Mouse (Mus musculus): Measurements from ENCODE around the gene Gtdc1. TPM values are rescaled to one million over a fixed set of nuclear protein-coding genes. Genes with fewer than 3 reads are reported as not detected.

Gtdc1 gene
- polyA plus RNA-seq, 1 experiment from 2014 or later: 10.2 TPM

DNA sequence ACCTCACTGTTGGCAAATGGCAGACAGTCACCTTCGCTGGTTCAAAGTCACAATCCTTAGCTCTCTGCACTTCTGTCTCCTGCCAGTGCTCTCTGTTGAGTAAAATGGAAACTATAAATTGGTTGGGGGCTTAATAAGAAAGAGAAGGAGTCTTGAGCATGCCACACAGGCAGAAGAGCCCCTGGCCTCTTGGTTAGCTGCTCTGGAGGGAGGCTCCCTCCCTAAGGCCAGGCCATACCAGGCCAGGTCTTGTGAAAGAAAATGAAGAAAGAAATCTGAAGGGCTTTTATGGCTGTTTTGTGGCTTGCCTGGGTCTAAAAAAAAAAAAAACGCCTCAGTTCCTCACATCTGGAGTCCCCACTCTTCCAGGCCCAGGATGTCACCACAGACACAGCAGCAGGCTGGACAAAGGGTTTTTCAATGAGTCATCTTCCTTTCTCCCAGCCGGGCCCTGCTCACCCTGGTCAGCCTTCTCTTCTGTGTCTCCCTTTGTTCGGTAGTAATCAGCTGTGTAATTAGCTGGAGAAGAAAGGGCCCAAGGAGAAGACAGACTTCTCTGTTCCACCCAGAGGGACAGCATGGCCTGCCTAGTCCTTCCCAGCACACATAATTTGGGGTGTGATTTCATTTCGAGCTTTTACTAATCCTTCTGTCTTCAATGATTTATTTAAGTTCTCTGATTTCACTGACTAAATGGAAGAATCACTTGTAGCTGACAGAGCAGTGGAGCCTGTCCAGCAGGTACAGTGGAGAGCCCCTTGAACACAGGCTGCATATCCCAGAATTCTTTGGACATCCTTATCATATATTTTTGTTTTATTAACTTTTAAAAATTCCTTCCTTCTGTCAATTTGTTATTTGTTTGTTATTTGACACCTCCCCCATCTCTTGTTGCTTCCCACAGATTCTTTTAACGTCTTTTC, 401.1 kb downstream of the Gtdc1 start:
- Histone ChIP-seq H3K9ac (no peak overlapping the region), H3K27me3 (replicated peaks) (no peaks in the 10 kb centered on the region), H3K9me3 (no peaks in the 10 kb centered on the region), H3K4me1 (replicated peaks) (no peaks in the 10 kb centered on the region), H3K4me3 (replicated peaks) (no peak overlapping the region), H3K27ac (no peak overlapping the region), H3K4me2 (replicated peaks) (no peak overlapping the region), H3K36me3 (no peaks in the 10 kb centered on the region)
- peak; percentile 58; the same call in 1 of the 2 replicates for ATAC-seq
- 28% methylated on average over 6 of the region's 6 CpGs for WGBS

DNA sequence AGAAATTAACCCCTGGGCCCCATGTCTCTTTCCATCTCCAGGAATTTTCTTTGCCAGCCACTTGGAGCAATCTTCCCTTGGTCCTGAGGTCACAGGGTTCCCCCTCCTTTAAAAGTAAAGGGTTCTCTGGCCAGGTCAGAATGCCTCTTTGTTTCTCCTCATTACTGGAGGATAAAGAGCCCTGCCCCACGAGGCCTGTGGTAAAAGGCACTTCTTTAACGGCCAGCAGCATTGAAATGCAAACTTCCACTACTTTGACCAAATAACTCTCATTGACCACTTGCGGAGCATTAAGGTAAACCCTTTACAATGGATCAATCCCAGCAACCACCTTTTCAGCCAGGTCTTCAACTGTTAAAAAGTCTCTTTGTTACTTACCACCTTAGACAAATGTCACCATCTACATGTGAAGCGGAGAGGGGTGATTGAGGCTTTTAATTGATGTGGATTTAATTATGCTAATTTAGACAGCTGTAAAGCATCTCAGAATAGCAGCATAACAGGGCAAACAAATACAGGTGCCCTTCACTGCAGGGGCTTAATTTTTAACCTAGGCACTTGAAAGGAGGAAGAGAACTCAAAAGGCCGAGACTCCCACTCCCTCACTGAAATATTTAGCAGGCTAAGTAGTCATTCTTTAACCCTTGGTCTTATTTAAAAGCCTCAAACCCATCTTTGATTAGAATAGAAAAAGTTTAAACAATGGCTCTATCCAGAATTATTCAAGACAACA, 402.1 kb downstream of the Gtdc1 start:
- Histone ChIP-seq H3K27ac (no peak overlapping the region), H3K4me1 (replicated peaks) (no peaks in the 10 kb centered on the region), H3K4me2 (replicated peaks) (no peak overlapping the region), H3K36me3 (no peaks in the 10 kb centered on the region), H3K4me3 (replicated peaks) (no peak overlapping the region), H3K27me3 (replicated peaks) (no peaks in the 10 kb centered on the region), H3K9ac (no peak overlapping the region), H3K9me3 (no peaks in the 10 kb centered on the region)
- WGBS: 57% methylated on average over 5 of the region's 5 CpGs
- no peak for ATAC-seq

DNA sequence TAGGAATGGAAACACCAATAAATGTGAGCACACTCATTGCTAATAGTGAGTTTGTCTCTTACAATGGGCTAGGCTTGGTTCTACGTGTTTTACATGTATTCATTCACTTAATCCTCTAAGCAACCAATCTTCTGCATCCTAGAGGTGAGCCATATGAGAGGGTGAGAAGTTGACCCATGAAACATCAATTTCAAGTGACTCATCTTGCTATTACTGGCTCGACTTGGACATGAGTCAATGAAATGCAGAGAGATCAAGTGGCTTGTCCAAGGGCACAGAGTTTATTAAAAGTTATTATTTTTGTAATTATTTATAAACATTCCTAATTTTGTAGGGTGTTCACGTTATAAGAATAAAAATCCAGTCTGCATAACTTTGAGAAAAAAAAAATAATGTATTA, 408.2 kb downstream of the Gtdc1 start:
- Histone ChIP-seq H3K27me3 (replicated peaks) (no peaks in the 10 kb centered on the region), H3K4me3 (replicated peaks) (no peak overlapping the region), H3K4me2 (replicated peaks) (no peak overlapping the region), H3K4me1 (replicated peaks) (no peaks in the 10 kb centered on the region), H3K36me3 (no peaks in the 10 kb centered on the region), H3K9ac (no peak overlapping the region), H3K9me3 (no peaks in the 10 kb centered on the region), H3K27ac (no peak overlapping the region)
- ATAC-seq: no peak
- 82% methylated on average over 3 of the region's 3 CpGs for WGBS

DNA sequence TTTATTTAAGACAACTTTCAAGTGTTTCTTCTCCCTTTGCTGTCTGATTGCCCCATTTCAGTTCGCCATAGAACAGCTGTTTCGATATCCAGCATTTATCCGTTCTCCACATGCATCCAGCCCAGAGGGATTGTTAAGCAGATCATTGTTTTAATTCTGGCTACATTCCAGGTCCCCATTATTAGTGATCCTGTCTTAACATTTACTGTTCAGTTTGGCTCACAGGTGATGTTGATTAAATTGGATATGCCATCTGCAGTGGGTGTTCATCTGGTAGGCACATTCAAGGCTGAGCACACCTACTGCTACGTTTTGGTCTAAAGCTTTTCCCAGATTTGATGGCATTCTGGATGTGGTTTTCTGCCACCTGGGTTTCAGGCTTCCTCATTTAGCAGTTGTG, 409.4 kb downstream of the Gtdc1 start:
- WGBS: 70% methylated on average over 4 of the region's 4 CpGs
- H3K4me2 ChIP-seq (replicated peaks): no peak overlapping the region
- H3K36me3 ChIP-seq: no peaks in the 10 kb centered on the region
- H3K4me1 ChIP-seq (replicated peaks): no peaks in the 10 kb centered on the region
- no peak for ATAC-seq
- no peak overlapping the region for H3K4me3 ChIP-seq (replicated peaks)
- no peak overlapping the region for H3K27ac ChIP-seq
- H3K9me3 ChIP-seq: no peaks in the 10 kb centered on the region
- H3K9ac ChIP-seq: no peak overlapping the region
- H3K27me3 ChIP-seq (replicated peaks): no peaks in the 10 kb centered on the region

Other genes with a start within 250 kb of the Gtdc1 start
- gene Zeb2, start 189.7 kb upstream of the Gtdc1 start, polyA plus RNA-seq (2015; fragmentation: Nextera tagmentation; extraction: Ambion mirVana): 34.5 and 37.4 TPM in 2 replicates